Mouse (Mus musculus): ENCODE results near the gene Kcnq2. TPM values are rescaled to one million over a fixed set of nuclear protein-coding genes. Genes with fewer than 3 reads are reported as not detected.

Gene Kcnq2
- polyA plus RNA-seq, 1 experiment from 2014 or later, result 18.9 TPM

GRCm38 (mm10) chr2:181078908-181079307 lies 56.2 kb downstream of the Kcnq2 start:
- no peak overlapping the region for H3K27ac ChIP-seq (ENCODE audit: low read depth, low read length)
- no peaks in the 10 kb centered on the region for H3K36me3 ChIP-seq (ENCODE audit: control insufficient read depth, insufficient read depth, low read length)
- ATAC-seq (ENCODE audit: low FRiP score) (no peak), DNase-seq (ENCODE audit: low spot score) (no peak)
- no peaks in the 10 kb centered on the region for H3K9me3 ChIP-seq (ENCODE audit: control insufficient read depth, low read length)
- H3K9ac ChIP-seq (ENCODE audit: low read depth, low read length), result no peak overlapping the region
- H3K4me2 ChIP-seq (replicated peaks; ENCODE audit: low read depth, low read length), result no peak overlapping the region
- no peak overlapping the region for H3K4me3 ChIP-seq (ENCODE audit: low read depth, low read length)
- no peaks in the 10 kb centered on the region for H3K4me1 ChIP-seq (replicated peaks; ENCODE audit: control insufficient read depth, insufficient read depth, low read length)
- WGBS, result 91% methylated on average over 2 of the region's 2 CpGs
- no peaks in the 10 kb centered on the region for H3K27me3 ChIP-seq (ENCODE audit: control insufficient read depth, insufficient read depth, low read length)

GRCm38 (mm10) chr2:181075501-181075900 lies 59.6 kb downstream of the Kcnq2 start:
- H3K4me3 ChIP-seq (ENCODE audit: low read depth, low read length), result no peak overlapping the region
- H3K27ac ChIP-seq (ENCODE audit: low read depth, low read length), result no peak overlapping the region
- H3K4me1 ChIP-seq (replicated peaks; ENCODE audit: control insufficient read depth, insufficient read depth, low read length), result 0 out of 2 replicates have a peak, but pooled peaks cover 4% of the 10 kb centered on the region
- no peak for DNase-seq (ENCODE audit: low spot score)
- no peak overlapping the region for H3K9ac ChIP-seq (ENCODE audit: low read depth, low read length)
- H3K9me3 ChIP-seq (ENCODE audit: control insufficient read depth, low read length), result no peaks in the 10 kb centered on the region
- no peak for ATAC-seq (ENCODE audit: low FRiP score)
- no peak overlapping the region for H3K4me2 ChIP-seq (replicated peaks; ENCODE audit: low read depth, low read length)
- no peaks in the 10 kb centered on the region for H3K36me3 ChIP-seq (ENCODE audit: control insufficient read depth, insufficient read depth, low read length)
- no peaks in the 10 kb centered on the region for H3K27me3 ChIP-seq (ENCODE audit: control insufficient read depth, insufficient read depth, low read length)
- 88% methylated on average over 12 of the region's 12 CpGs for WGBS

DNA sequence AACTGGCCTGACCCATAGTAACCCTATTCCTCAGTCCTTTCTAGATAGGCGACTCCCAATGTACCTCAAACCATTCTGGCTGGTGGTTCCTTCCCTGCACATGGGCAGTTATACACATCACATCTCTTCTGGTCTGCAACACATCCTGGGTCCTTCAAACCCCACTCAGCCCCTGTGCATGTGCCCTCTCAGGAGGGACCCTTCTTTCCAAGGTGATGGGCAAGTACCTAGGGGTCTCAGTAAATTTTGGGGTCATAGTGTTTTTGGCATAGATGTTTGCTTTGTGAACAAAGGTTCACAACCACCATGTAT lies 62.7 kb downstream of the Kcnq2 start:
- Histone ChIP-seq H3K4me1 (replicated peaks; ENCODE audit: control insufficient read depth, insufficient read depth, low read length) (0 out of 2 replicates have a peak, but pooled peaks cover 4% of the 10 kb centered on the region), H3K27me3 (ENCODE audit: control insufficient read depth, insufficient read depth, low read length) (no peaks in the 10 kb centered on the region), H3K4me2 (replicated peaks; ENCODE audit: low read depth, low read length) (no peak overlapping the region), H3K36me3 (ENCODE audit: control insufficient read depth, insufficient read depth, low read length) (no peaks in the 10 kb centered on the region), H3K9me3 (ENCODE audit: control insufficient read depth, low read length) (no peaks in the 10 kb centered on the region), H3K9ac (ENCODE audit: low read depth, low read length) (no peak overlapping the region), H3K27ac (ENCODE audit: low read depth, low read length) (no peak overlapping the region), H3K4me3 (ENCODE audit: low read depth, low read length) (no peak overlapping the region)
- WGBS, result 0% methylated on average over 1 of the region's 1 CpGs
- ATAC-seq (ENCODE audit: low FRiP score), result peak; percentile 50; the same call in 1 of the 2 replicates
- no peak for DNase-seq (ENCODE audit: low spot score)

- ATAC-seq (ENCODE audit: low FRiP score) (peak; percentile 61), DNase-seq (ENCODE audit: low spot score) (peak; percentile 92)
- 61% methylated on average over 7 of the region's 7 CpGs for WGBS
- Histone ChIP-seq H3K4me3 (ENCODE audit: low read depth, low read length) (no peak overlapping the region), H3K9me3 (ENCODE audit: control insufficient read depth, low read length) (no peaks in the 10 kb centered on the region), H3K27me3 (ENCODE audit: control insufficient read depth, insufficient read depth, low read length) (no peaks in the 10 kb centered on the region), H3K4me2 (replicated peaks; ENCODE audit: low read depth, low read length) (no peak overlapping the region), H3K4me1 (replicated peaks; ENCODE audit: control insufficient read depth, insufficient read depth, low read length) (0 out of 2 replicates have a peak, but pooled peaks cover 4% of the 10 kb centered on the region), H3K27ac (ENCODE audit: low read depth, low read length) (no peak overlapping the region), H3K36me3 (ENCODE audit: control insufficient read depth, insufficient read depth, low read length) (no peaks in the 10 kb centered on the region), H3K9ac (ENCODE audit: low read depth, low read length) (no peak overlapping the region)
These were observed 63.2 kb downstream of the Kcnq2 start for GRCm38 (mm10) chr2:181071706-181072402.

- no peaks in the 10 kb centered on the region for H3K27me3 ChIP-seq (ENCODE audit: control insufficient read depth, insufficient read depth, low read length)
- no peak overlapping the region for H3K4me3 ChIP-seq (ENCODE audit: low read depth, low read length)
- ATAC-seq (ENCODE audit: low FRiP score) (no peak), DNase-seq (ENCODE audit: low spot score) (no peak)
- 0 out of 2 replicates have a peak, but pooled peaks cover 4% of the 10 kb centered on the region for H3K4me1 ChIP-seq (replicated peaks; ENCODE audit: control insufficient read depth, insufficient read depth, low read length)
- H3K36me3 ChIP-seq (ENCODE audit: control insufficient read depth, insufficient read depth, low read length), result no peaks in the 10 kb centered on the region
- H3K4me2 ChIP-seq (replicated peaks; ENCODE audit: low read depth, low read length), result no peak overlapping the region
- WGBS, result 61% methylated on average over 7 of the region's 7 CpGs
- H3K9ac ChIP-seq (ENCODE audit: low read depth, low read length), result no peak overlapping the region
- no peaks in the 10 kb centered on the region for H3K9me3 ChIP-seq (ENCODE audit: control insufficient read depth, low read length)
- no peak overlapping the region for H3K27ac ChIP-seq (ENCODE audit: low read depth, low read length)
These were observed 65.0 kb downstream of the Kcnq2 start for GRCm38 (mm10) chr2:181070136-181070535.

DNA sequence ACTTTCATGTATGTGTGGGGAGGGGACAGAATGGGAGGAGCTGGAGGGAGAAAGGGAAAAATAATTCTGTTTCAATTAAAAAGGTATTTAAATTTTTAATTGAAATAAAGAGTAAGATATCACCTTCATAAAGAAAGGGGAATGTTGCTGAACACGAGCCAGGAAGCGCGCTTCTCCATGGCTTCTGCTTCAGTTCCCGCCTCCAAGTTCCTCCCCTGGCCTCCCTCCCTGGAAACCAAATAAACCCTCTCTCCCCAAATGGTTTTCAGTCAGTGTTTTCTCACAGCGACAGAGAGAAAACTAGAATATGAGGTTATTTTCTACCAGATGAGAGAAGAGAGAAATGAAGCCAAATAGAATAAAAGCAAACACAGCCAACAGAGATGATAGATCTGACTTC lies 66.6 kb downstream of the Kcnq2 start:
- Histone ChIP-seq H3K9me3 (ENCODE audit: control insufficient read depth, low read length) (no peaks in the 10 kb centered on the region), H3K4me1 (replicated peaks; ENCODE audit: control insufficient read depth, insufficient read depth, low read length) (0 out of 2 replicates have a peak, but pooled peaks cover 4% of the 10 kb centered on the region), H3K27ac (ENCODE audit: low read depth, low read length) (no peak overlapping the region), H3K27me3 (ENCODE audit: control insufficient read depth, insufficient read depth, low read length) (no peaks in the 10 kb centered on the region), H3K4me3 (ENCODE audit: low read depth, low read length) (no peak overlapping the region), H3K36me3 (ENCODE audit: control insufficient read depth, insufficient read depth, low read length) (no peaks in the 10 kb centered on the region), H3K9ac (ENCODE audit: low read depth, low read length) (no peak overlapping the region), H3K4me2 (replicated peaks; ENCODE audit: low read depth, low read length) (no peak overlapping the region)
- no peak for ATAC-seq (ENCODE audit: low FRiP score)
- no peak for DNase-seq (ENCODE audit: low spot score)
- WGBS, result 74% methylated on average over 5 of the region's 5 CpGs

DNA sequence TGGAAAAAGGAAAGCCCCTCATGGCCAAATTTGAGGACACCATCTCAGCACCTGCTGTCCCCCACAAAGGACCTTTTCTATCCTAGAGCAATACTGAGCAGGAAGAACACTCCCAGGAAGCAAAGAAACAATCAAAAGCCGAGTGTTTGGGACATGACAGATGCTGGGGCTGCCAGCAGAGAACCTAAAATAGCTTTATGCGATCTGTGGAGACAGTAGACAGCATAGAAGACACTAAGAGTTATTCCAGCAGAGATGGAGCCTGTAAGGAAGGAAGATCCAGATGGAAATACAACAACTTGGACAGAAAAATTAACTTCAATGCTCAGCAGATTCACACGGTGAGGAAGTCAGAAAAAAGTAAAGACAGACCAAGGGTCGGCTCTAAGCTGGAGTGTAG lies 69.3 kb downstream of the Kcnq2 start:
- no peaks in the 10 kb centered on the region for H3K27me3 ChIP-seq (ENCODE audit: control insufficient read depth, insufficient read depth, low read length)
- WGBS, result 63% methylated on average over 4 of the region's 4 CpGs

GRCm38 (mm10) chr2:181060127-181060526 lies 75.0 kb downstream of the Kcnq2 start:
- no peak overlapping the region for H3K4me2 ChIP-seq (replicated peaks; ENCODE audit: low read depth, low read length)
- H3K4me1 ChIP-seq (replicated peaks; ENCODE audit: control insufficient read depth, insufficient read depth, low read length), result peaks cover 2% of the 10 kb centered on the region
- peak; percentile 90 for DNase-seq (ENCODE audit: low spot score)
- WGBS, result 17% methylated on average over 5 of the region's 5 CpGs
- no peaks in the 10 kb centered on the region for H3K9me3 ChIP-seq (ENCODE audit: control insufficient read depth, low read length)
- H3K4me3 ChIP-seq (ENCODE audit: low read depth, low read length), result no peak overlapping the region
- no peaks in the 10 kb centered on the region for H3K36me3 ChIP-seq (ENCODE audit: control insufficient read depth, insufficient read depth, low read length)
- H3K27me3 ChIP-seq (ENCODE audit: control insufficient read depth, insufficient read depth, low read length), result 0 out of 2 replicates have a peak, but pooled peaks cover 2% of the 10 kb centered on the region
- no peak overlapping the region for H3K27ac ChIP-seq (ENCODE audit: low read depth, low read length)
- ATAC-seq (ENCODE audit: low FRiP score), result peak; percentile 52; the same call in 1 of the 2 replicates
- no peak overlapping the region for H3K9ac ChIP-seq (ENCODE audit: low read depth, low read length)

More for the DNA sequence above, 69.3 kb downstream of the Kcnq2 start:
- Histone ChIP-seq H3K9ac (ENCODE audit: low read depth, low read length) (no peak overlapping the region), H3K4me1 (replicated peaks; ENCODE audit: control insufficient read depth, insufficient read depth, low read length) (no peaks in the 10 kb centered on the region), H3K4me3 (ENCODE audit: low read depth, low read length) (no peak overlapping the region), H3K4me2 (replicated peaks; ENCODE audit: low read depth, low read length) (no peak overlapping the region), H3K27ac (ENCODE audit: low read depth, low read length) (no peak overlapping the region), H3K36me3 (ENCODE audit: control insufficient read depth, insufficient read depth, low read length) (no peaks in the 10 kb centered on the region), H3K9me3 (ENCODE audit: control insufficient read depth, low read length) (no peaks in the 10 kb centered on the region)
- DNase-seq (ENCODE audit: low spot score), result no peak
- ATAC-seq (ENCODE audit: low FRiP score), result no peak

- H3K4me1 ChIP-seq (replicated peaks; ENCODE audit: control insufficient read depth, insufficient read depth, low read length), result peaks cover 2% of the 10 kb centered on the region
- H3K36me3 ChIP-seq (ENCODE audit: control insufficient read depth, insufficient read depth, low read length), result no peaks in the 10 kb centered on the region
- ATAC-seq (ENCODE audit: low FRiP score), result peak; percentile 58; the same call in 1 of the 2 replicates
- no peak overlapping the region for H3K4me2 ChIP-seq (replicated peaks; ENCODE audit: low read depth, low read length)
- DNase-seq (ENCODE audit: low spot score), result peak; percentile 37
- 39% methylated on average over 3 of the region's 3 CpGs for WGBS
- H3K27ac ChIP-seq (ENCODE audit: low read depth, low read length), result 0 out of 2 replicates have a peak overlapping the region, but pooled peaks have one; percentile 7
- 0 out of 2 replicates have a peak, but pooled peaks cover 2% of the 10 kb centered on the region for H3K27me3 ChIP-seq (ENCODE audit: control insufficient read depth, insufficient read depth, low read length)
- H3K9me3 ChIP-seq (ENCODE audit: control insufficient read depth, low read length), result no peaks in the 10 kb centered on the region
- no peak overlapping the region for H3K4me3 ChIP-seq (ENCODE audit: low read depth, low read length)
- H3K9ac ChIP-seq (ENCODE audit: low read depth, low read length), result no peak overlapping the region
These were observed 76.9 kb downstream of the Kcnq2 start for GRCm38 (mm10) chr2:181058193-181058592.

Measured in hindbrain, embryonic 11.5 days (tissue).